Mouse (Mus musculus) ES-CJ7 (cell line): ENCODE measurements around the gene Galnt4.

Experiments used
- DNase-seq: peaks from one replicate; pipeline ENCODE4 v3.0.0; 2011; ENCODE audit warnings: low read depth, low spot score

Gene Galnt4

DNA sequence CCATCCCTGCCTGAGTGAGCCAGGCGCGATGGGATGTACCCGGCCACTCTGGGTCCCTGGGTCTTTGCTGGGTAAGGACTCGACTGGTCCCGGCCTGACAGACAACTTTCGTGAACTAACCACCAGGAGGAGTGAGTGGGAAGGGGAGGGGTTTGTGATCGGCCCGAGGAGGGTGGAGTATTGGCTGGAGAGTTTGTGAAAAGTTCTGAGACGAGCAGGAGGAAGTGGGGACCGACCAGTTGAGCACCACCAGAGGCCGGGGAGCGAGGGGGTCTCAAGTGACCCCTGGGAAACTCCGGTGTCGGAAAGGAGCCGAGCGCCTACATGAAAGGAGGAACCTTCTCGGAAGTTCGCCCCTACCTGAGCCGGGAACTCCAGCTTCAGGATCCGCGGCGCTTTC is at the start of gene Galnt4:
Galnt4 (plus strand) TSS at position 196 of the 400 bp plus-strand sequence.
- DNase-seq: peak; percentile 89

DNA sequence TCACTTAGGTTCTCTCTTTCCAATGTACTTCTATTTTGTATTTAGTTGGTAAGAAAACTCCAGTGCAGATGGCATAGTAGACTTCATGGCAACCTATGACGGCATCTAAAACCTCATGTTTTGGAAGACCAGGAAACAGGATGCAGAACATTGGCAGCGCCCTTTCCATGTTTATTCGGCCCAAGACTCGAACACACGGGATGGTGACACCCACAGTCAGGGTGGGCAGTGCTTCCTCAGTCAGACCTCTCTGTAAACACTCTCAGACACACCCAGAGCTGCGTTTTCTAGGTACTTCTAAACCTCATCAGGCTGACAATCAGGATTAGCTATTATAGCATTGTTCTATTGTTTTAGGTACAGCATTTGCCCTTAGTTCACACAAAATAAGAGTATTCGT is 47.4 kb upstream of the Galnt4 start:
- DNase-seq: no peak

DNA sequence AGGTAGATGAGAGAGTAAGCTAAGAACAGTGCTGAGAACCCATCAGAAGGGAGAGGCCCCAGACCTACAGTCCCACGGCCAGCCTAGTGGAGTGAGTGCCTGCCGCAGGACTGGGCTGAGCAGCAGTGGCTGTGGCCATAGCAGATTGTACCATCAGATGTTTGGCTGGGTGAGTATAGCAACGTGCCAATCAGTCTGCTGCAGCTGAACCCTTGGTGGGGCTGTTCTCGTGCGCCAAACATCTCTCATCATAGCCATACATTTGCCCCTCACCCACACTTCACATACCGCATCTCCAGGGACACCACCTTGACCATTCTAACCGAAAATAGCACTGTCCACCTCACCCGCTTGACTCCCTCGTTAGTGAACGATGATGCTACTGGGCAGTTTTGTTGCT is 46.5 kb upstream of the Galnt4 start:
- no peak for DNase-seq

DNA sequence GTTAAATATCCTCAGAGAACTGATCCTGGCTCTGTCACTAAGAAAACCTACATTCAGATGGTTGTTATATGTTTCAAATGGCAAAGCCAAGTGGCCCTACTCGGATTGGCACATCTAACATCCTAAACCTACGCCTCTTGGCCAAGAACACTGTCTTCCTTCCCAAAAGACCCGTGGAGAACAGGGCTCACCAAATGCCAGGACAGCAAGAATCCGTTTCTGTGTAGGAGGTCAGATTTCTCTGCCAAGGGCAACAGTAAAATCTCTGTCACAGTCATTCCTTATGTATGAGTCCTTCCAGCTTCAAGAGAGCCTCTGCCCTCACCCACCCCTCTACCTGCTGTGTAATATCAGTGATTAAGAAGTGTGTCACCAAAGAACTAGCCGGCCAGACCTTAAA is 45.4 kb upstream of the Galnt4 start:
- no peak for DNase-seq

DNA sequence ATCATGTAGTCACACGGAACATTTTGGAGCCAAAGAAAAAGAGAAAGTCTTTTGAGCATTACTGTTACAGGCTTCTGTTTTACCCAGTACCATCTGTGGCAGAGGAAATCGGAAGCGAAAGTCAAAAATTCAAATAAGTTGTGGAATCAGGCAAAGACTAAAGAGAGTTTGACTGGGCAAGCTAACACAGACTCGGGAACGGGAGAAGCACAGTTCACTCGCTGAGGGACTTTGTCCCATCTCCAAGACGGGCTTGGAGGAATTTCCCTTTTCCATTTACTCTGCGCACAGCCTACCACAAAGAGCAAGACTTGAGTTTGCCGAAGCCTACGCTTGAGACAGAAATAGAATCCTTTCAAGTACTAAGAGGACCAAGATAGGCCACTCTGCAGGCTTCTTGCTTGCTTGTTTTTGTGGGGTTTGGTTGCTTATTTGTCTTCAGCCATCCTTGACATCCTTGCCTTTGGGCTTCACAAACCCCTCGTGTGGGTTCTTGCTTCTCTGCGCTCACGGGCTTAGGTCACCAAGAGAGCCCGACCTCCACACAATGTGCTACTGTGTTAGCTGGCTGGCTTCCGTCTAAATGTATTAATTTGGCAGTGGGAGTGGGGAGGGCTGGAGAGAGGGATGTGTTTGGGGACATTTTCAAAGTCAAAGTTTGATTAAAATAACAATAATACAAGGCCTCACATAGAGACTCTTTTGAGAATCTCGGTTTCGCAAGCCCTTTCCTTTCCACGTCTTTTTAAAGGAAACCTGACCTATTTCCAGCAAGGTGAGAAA is 31.7 kb upstream of the Galnt4 start:
- DNase-seq: no peak

DNA sequence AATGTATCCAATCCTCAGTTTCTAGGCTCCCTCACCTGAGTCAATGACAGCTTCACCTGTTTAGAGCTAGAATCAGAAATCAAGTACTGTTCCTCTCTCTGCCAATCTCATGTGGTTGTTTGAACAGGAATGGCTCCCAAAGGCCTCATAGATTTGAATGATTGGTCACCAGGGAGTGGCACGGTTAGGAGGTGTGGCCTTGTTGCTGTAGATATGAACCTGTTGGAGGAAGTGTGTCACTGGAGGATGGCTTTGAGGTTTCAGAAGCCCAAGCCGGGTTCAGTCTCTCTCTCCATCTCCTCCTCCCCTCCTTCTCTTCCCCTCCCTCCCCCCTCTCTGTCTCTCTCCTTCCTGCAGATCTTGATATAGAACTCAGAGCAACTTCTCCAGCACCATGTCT is 29.3 kb upstream of the Galnt4 start:
- no peak for DNase-seq

DNA sequence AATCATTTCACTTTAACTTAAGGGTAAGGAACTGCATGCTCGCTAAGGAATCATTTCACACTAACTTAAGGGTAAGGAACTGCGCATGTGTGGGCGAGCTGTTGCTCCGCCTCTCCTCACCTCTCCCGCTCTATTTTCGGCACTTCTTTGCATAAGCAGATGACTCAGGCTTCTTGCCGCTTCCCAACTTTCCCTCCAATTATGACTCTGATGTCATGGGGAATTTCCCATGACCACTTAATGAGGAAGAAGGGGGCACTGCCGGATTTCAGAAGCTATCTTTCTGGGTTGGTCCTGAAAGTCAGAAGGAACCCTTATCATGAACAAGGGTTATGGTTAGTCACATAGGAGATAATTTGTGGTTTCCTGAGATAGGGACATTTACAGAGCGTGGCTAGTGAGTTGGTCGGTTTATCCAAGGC is 26.4 kb upstream of the Galnt4 start:
- no peak for DNase-seq

DNA sequence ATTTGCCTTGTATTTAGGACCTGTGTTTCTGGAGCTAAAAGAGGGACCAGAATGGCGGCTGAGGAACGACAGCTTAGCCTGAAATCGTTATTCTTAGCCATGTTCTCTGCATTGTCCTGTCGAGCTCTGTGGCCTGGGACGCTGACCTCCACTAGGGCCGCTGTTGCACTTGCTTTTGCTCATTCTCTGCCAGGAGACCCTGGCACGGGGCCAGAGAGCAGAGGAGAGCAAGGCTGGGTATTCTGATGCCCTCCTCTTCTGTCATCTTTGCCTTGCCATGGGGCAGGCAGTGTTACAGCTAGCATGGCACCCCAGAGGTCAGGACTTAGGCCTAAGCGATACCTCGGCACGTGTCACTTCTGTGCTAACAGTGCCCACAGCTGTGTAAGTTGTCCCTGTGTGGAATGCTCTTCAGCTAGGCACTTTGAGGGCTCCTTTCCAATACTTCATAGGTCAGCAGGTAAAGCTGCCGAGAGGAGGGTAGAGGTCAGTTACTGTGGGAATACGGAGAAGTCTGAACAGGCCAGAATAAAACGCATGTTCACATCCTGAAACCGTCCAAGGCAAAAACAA is 24.4 kb upstream of the Galnt4 start:
- no peak for DNase-seq

DNA sequence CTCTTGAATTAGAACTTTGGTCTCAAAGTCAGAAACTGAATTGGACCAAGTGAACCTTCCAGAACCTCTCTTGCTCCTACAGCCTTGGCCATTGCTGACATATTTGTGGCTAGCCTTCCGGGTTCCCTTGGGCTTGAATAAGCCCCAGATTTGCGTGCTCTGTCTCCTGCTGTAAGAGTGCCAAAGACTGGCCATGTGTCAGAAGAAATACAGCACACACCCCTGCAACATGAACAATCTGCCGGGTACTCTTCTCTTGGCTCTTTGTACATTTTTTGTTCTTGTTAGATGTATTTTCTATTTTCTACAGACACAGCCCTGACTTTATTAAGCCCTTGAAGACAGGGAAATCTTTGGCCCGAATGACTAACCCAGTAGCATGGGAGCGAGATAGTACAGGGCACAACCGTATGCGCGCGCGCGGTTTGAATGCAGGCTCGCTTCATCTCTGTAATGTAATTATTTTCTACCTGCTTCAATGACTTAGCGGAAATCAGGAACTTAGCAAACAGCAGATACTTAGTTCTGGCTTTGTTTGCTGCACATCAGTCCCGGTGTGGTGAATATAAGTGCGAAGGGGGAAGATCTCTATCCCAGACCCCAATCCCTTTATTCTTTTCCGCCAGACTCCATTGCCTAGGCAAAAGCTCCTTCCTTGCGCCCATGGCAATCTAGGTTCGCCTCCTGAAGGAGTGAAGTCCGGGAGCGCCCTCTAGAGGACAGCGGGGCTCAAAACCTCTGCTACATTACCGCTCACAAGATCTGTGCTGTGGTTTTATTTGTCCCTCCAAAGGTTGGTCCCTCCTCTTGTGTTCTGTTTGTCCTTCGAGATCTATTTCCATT is 23.3 kb upstream of the Galnt4 start:
- DNase-seq: peak; percentile 91

DNA sequence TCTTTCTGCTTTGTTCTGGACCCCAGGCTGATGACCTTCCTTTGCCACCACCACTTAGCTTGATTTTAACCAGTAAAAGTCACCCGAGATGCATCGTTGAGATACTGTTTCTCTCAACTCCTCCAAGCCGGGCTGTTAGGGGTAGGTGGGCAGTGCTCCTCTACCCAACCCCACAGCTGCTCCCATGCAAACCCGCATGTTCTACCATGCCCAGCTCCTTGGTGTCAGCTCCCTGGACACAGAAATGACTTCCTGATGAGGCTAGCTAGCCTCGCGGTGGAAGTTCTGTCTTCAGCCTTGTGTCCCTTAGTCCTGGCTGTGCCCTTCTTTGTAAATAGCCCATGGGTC is 22.7 kb upstream of the Galnt4 start:
- DNase-seq: no peak

DNA sequence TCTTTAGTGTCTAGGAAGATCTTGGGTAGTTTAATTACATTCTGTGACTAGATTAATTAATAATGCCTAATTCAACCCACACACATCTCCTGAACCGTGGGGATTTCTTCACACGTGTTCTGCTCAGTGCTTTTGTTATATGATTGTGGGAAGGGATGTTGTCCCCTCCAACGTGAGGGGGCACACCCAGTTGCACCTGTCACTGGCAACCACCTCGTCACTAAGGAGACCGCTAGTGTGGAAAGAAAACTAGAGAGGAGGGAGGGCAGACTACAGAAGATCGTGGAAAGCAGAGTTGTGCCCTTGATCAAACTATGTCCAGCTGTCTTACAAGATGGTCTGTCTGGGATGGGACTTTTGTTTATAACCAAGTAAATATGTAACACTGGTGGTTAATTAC is 21.9 kb upstream of the Galnt4 start:
- no peak for DNase-seq

DNA sequence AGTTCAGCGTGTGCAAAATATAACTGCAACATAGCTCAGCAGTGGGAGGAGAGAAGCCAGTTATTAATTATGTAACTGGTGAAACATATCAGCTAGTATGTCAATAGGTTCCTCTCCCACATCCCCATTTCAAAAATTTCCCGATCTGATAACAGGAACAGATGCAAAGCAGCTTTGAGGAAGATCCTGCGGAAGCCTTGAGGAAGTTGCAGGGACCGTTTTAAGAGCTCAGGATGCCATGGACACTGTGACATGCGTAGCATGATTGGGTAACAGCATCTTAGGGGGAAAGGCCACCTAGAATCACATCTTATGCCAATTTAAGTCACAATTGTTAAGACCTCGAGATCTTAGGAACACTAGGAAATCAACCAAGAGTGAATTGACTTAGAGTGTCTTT is 18.1 kb upstream of the Galnt4 start:
- DNase-seq: no peak

DNA sequence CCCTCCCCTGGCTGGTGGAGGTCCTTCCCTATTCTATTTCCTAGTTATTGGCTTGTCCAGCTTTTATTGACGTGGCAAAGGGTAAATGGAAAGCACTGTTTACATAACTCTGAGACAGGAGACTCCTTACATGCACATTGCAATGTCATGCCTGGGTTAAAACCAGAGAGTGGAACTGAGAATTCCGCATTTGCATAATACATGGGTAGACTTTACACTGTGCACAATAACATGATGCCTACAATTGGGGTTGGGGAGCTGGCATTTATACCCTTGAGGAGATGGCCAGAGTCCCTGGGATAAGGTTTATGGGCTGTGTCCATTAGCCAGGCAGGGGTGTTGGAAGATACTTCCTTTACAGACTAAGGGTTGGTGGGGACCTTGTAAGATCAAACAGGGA is 14.6 kb upstream of the Galnt4 start:
- no peak for DNase-seq

DNA sequence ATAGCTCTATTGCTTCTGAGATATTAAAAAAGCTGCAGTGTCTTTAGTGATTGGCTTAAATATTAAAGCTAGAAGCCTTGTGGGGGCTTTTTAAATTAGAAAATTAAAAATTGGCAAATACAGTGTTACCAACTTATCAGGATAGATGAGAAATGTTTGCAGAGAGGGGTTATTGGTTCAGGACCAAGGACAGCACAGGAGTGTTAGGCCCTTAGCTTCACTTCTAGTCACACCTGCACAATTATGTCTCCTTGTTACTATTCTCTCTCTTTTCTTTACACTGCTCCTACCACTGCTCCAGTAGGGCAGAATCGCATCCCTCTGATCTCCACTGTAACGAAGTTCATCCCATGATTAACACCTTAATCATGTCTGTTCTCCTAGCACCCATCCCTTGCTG is 12.8 kb upstream of the Galnt4 start:
- no peak for DNase-seq

DNA sequence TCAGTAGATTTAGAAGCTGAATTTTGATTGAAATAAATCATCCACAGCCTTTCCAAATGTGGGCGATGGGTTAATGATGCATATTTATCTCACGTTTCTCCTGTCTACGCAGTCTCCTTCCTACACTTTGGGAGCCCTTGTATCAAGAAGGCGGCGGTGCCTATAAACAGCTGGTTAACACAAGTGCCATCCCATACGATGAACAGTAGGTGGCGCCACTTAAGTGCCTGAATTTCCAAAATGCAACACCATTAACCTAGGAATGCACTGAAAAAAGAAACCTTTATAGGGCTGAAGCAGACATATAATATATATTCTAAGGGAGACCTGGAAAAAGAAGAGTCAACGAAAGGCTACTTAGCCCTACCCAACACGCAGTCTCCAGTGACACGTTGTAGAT is 10.6 kb upstream of the Galnt4 start:
- peak; percentile 10 for DNase-seq

DNA sequence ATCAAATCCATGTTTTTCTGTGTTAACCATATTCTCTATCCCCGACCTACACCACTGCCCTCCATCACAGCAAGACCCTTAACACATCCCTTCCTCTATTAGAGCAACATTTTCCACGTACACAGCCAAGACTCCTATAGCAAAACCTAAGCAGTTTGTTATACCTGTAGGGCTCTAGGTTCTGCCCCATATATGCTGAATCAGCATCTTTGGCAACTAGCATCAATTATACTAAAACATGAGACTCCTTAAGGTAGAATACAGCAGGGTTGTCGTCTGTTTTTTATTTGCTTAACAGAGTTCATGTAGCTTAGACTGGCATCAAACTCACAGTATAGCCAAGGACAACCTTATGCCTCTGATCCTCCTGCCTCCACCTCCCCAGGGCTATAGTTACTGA is 2.4 kb upstream of the Galnt4 start:
- no peak for DNase-seq

DNA sequence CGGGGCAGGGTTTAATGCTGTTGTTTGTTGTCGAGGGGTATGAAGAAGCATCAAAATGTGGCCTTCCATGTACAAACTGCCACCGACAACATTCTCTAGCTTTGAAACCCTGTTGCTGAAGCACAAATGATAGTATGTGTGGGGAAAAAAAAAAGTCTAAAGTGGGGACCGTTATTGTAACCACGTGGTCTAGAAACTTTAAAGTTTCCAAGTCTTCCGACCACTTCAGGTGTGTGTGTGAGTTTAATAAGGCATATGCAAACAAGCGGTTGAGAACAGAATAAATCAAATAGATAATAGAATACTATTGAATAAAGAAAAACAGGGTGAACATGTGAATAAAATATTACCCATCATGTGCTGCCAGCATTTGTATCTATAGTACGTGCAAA is 1.7 kb upstream of the Galnt4 start:
- no peak for DNase-seq

DNA sequence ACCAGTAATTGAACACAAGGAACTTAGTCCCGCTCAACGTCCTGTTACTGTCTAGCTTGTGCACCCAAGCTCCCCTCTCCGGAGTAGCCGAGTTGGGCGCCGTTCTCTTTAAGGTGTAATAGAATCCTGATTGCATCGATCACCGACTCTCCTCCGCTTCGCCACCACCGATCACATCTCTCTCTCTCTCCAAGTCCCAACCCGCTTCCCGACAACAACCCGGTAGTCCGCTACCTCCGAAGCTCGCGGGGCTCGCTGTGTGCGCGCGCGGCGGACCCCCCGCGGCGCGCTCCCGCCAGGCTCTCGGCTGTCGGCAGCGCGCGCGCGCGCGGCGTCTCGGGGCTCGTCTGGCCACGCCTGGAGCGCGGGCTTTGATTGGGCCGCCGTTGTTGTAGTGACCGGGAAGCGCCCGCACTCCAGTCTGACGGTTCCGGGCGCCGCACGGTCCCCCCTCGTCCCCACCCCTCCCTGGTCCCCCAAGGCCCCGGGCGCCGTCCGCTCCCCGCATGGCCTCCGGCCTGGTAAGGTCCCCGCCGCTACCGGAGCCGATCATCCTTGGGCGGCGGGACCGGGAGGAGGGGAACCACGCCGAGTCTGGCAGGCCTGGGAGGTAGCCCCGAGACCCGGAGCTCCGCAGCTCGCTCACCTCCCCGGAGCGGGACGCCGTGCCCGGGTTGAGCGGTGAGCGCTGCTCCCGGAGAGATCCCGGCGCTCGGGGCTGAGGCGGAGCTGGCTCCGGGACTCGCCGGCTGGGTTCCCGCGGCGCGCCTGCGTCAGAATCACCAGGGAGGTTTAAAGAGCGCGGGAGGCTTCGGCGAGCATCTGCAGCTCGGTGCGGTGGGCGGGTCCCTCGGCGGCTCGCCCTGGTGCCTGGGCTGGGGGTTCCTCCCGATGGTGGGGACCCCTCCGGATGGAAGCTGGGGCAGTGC is 992 bp upstream of the Galnt4 start, which contains the start of gene Poc1b:
Poc1b (plus strand) TSS at position 334 of the 929 bp plus-strand sequence.
- DNase-seq: peak; percentile 83

DNA sequence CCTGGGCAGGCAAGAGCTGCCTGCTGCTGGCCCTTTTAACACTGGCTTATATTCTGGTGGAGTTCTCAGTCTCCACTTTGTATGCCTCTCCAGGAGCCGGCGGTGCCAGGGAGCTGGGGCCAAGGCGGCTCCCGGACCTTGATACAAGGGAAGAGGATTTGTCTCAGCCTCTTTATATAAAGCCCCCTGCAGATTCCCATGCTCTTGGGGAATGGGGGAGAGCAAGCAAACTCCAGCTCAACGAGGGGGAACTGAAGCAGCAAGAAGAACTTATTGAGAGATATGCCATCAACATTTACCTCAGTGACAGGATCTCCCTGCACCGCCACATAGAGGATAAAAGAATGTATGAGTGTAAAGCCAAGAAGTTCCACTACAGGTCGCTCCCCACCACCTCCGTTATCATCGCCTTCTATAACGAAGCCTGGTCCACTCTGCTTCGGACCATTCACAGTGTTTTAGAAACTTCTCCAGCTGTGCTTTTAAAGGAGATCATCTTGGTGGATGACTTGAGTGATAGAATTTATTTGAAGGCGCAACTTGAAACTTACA is 548 bp downstream of the Galnt4 start:
- peak; percentile 30 for DNase-seq

DNA sequence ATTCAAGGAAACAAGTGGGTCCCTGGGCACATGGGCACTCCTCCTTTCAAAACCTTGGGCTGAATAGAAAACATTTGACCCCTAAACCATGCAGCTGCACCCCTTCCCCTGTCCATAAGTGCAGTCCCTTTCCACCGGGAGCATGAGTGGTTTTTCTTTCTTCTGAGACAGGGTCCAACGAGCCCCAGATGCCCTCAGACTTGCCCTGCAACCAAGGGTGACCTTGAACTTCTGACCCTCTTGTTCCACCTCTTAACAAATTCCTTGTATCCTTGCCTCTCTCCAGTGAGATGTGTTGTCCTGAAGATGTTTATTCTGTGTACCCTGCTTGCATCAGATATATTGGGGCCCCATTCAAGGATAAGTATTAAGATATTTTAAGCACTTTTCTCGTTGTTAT is 5.6 kb downstream of the Galnt4 start:
- peak; percentile 58 for DNase-seq

DNA sequence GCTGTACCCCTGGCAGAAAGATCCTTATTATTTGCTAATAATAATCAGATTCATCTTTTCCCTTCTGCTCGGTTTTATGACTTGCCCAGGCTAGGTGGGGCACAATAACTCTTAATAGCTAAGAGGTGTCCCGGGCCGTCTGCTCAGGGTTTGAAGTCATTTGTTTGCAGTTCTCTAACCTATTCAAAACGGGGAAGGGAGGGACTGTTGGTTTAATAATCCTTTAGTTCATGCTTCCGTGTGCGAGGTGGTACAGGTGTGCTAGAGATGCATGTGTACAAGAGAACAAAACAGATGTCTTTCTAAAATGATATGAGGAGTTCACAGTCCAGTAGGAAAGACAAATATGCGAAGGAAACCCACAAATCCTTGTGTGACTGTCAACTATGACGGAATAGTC is 6.3 kb downstream of the Galnt4 start:
- DNase-seq: no peak
